Mouse (Mus musculus) myocyte (in vitro differentiated cells): ENCODE data around the gene Smchd1.

Experiments used
- CEBPB ChIP-seq: IDR thresholded peaks from 2 replicates; pipeline ENCODE4 v1.6.1; 2011; ENCODE audit warnings: mild to moderate bottlenecking, moderate library complexity; ENCODE audit not compliant: poor library complexity, insufficient read depth, severe bottlenecking
- E2F4 ChIP-seq: IDR thresholded peaks from one replicate; pipeline ENCODE4 v1.6.1; 2011; ENCODE audit warnings: mild to moderate bottlenecking, control low read depth, moderate library complexity; ENCODE audit not compliant: insufficient read depth
- MAX ChIP-seq: IDR thresholded peaks from one replicate; pipeline ENCODE4 v1.6.1; 2011; ENCODE audit warnings: low read depth, mild to moderate bottlenecking, control low read depth
- POLR2A ChIP-seq: IDR thresholded peaks from one replicate; pipeline ENCODE4 v1.6.1; 2011; ENCODE audit warnings: low read depth, mild to moderate bottlenecking, control low read depth, moderate library complexity; ENCODE audit not compliant: insufficient read length
- POLR2AphosphoS2 ChIP-seq: IDR thresholded peaks from one replicate; pipeline ENCODE4 v1.6.1; 2011; ENCODE audit warnings: low read depth, control low read depth; ENCODE audit not compliant: insufficient read length
- REST ChIP-seq: IDR thresholded peaks from one replicate; pipeline ENCODE4 v1.6.1; 2011; ENCODE audit warnings: mild to moderate bottlenecking, control low read depth, moderate library complexity; ENCODE audit not compliant: insufficient read depth, insufficient read length
- TCF12 ChIP-seq: IDR thresholded peaks from one replicate; pipeline ENCODE4 v1.6.1; 2011; ENCODE audit warnings: mild to moderate bottlenecking, control low read depth; ENCODE audit not compliant: poor library complexity, insufficient read depth, severe bottlenecking
- TCF3 ChIP-seq: IDR thresholded peaks from one replicate; pipeline ENCODE4 v1.6.1; 2011; ENCODE audit warnings: low read depth, control low read depth; ENCODE audit not compliant: insufficient read length
- USF1 ChIP-seq: IDR thresholded peaks from one replicate; pipeline ENCODE4 v1.6.1; 2011; ENCODE audit warnings: low read depth, mild to moderate bottlenecking, control low read depth, moderate library complexity

GRCm38 (mm10) chr17:71444126-71444525 is 31.0 kb downstream of the Smchd1 start:
- TF ChIP-seq POLR2AphosphoS2 (no peak), POLR2A (no peak), TCF3 (no peak), REST (no peak), USF1 (no peak), TCF12 (no peak), MAX (no peak), E2F4 (no peak), CEBPB (no peak)
